Mouse (Mus musculus) liver, postnatal 0 days (tissue): Measurements from ENCODE around the gene Vmn2r83.

Source experiments
- CTCF ChIP-seq: sonication (generic); IDR thresholded peaks from 2 replicates; pipeline ENCODE4 v1.5.1; 2016; ENCODE audit warnings: antibody characterized with exemption, low read depth
- EP300 ChIP-seq: IDR thresholded peaks from 2 replicates; pipeline ENCODE4 v1.6.1; 2016; ENCODE audit warnings: antibody characterized with exemption, low read depth, mild to moderate bottlenecking

DNA sequence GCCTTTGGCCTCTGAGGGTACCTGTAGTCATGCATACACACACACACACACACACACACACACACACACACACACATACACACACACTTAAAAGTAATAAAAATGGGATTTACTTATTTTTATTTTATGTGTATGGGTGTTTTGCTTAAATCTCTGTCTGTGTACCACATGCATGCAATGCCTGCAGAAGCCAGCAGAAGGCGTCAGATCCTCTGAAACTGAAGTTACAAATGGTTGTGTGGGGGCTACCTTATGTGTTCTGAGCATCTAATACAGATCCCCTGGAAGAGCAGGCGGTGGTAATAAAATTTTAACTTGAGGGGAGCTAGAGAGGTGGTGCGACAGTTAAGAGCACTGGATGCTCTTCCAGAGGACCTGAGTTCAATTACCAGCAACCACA lies 59.5 kb downstream of the Vmn2r83 start:
- peak; percentile 27; the same call in 1 of the 2 replicates for TF ChIP-seq CTCF
- TF ChIP-seq EP300, result no peak
